Mouse (Mus musculus): ENCODE data around the gene Samhd1.

- TF ChIP-seq TAL1 (IDR thresholded peaks at IDR 0.05; ENCODE audit: low read length) (no peak), GATA1 (IDR thresholded peaks at IDR 0.05; ENCODE audit: low read length) (no peak)
Observed at GRCm38 (mm10) chr2:157127370-157127769, 7.7 kb downstream of the Samhd1 start.

Measured in erythroblast, embryonic 14.5 days (primary cell).